Mouse (Mus musculus) erythroblast, embryonic 14.5 days (primary cell): ENCODE data around the gene Trim54.

Experiments
- GATA1 ChIP-seq: IDR thresholded peaks from 2 replicates; pipeline ENCODE4 v1.6.1; 2012; ENCODE audit warnings: low read length, inconsistent platforms, mixed read lengths
- TAL1 ChIP-seq: IDR thresholded peaks from 3 replicates; pipeline ENCODE4 v1.6.1; 2012; ENCODE audit warnings: low read length, inconsistent platforms, mixed read lengths

- no peak for TF ChIP-seq GATA1
- no peak for TF ChIP-seq TAL1
These were observed 34.2 kb upstream of the Trim54 start for GRCm38 (mm10) chr5:31082355-31082754.
